Mouse (Mus musculus): Measurements from ENCODE around the gene Krt8. TPM values are rescaled to one million over a fixed set of nuclear protein-coding genes. Genes with fewer than 3 reads are reported as not detected.
"Not testable (repeated sequence)": the region's sequence is repeated elsewhere in the genome, so short reads cannot be mapped to it uniquely, and the experiment has no call there.

Gene Krt8
- polyA plus RNA-seq, 1 experiment from 2014 or later: 6.8 TPM

- no peak overlapping the region for H3K9ac ChIP-seq
- H3K27me3 ChIP-seq (replicated peaks): peaks cover 51% of the 10 kb centered on the region
- 42% methylated on average over 11 of the region's 11 CpGs for WGBS
- no peak overlapping the region for H3K4me2 ChIP-seq (replicated peaks)
- no peaks in the 10 kb centered on the region for H3K9me3 ChIP-seq
- H3K4me3 ChIP-seq: no peak overlapping the region
- ATAC-seq (ENCODE audit: low FRiP score, low read depth): no peak
- peaks cover 21% of the 10 kb centered on the region for H3K4me1 ChIP-seq
- no peak overlapping the region for H3K27ac ChIP-seq
- no peaks in the 10 kb centered on the region for H3K36me3 ChIP-seq
Observed at GRCm38 (mm10) chr15:102006317-102006716, 2.0 kb upstream of the Krt8 start.

- no peak overlapping the region for H3K27ac ChIP-seq
- no peaks in the 10 kb centered on the region for H3K36me3 ChIP-seq
- H3K4me2 ChIP-seq (replicated peaks): no peak overlapping the region
- H3K4me1 ChIP-seq: peaks cover 21% of the 10 kb centered on the region
- H3K9ac ChIP-seq: no peak overlapping the region
- WGBS: 45% methylated on average over 4 of the region's 4 CpGs
- H3K9me3 ChIP-seq: no peaks in the 10 kb centered on the region
- ATAC-seq (ENCODE audit: low FRiP score, low read depth): no peak
- H3K4me3 ChIP-seq: no peak overlapping the region
- peaks cover 51% of the 10 kb centered on the region for H3K27me3 ChIP-seq (replicated peaks)
Observed at GRCm38 (mm10) chr15:102005290-102005689, 1.0 kb upstream of the Krt8 start.

DNA sequence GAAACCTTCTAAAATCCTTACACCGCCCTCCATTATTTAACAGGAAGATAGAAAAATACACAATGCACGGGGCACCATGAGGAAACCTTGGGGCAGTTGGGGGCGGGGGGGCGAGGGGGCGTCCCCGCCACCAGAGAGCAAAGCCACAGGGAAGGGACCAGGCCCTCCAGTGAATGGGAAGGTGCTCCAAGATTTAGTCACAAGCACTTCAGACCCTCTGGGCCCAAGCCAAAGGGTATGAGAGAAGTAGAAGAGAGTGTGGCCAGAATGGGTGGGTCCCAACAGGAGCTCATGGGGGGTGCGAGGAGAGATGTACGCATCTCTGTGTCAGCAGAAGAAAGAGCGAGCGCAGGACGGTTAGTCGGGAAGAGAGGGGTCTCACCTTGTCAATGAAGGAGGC, 766 bp downstream of the Krt8 start:
- Histone ChIP-seq H3K36me3 (no peaks in the 10 kb centered on the region), H3K27me3 (replicated peaks) (peaks cover 55% of the 10 kb centered on the region), H3K4me3 (no peak overlapping the region), H3K9me3 (no peaks in the 10 kb centered on the region), H3K9ac (no peak overlapping the region), H3K4me2 (replicated peaks) (peak overlapping the region; percentile 56), H3K4me1 (peaks cover 21% of the 10 kb centered on the region), H3K27ac (no peak overlapping the region)
- WGBS: 13% methylated on average over 12 of the region's 12 CpGs
- ATAC-seq (ENCODE audit: low FRiP score, low read depth): no peak

GRCm38 (mm10) chr15:102002646-102003488, 1.4 kb downstream of the Krt8 start:
- 0 out of 2 replicates have a peak overlapping the region, but pooled peaks have one; percentile 21 for H3K9ac ChIP-seq
- H3K36me3 ChIP-seq: no peaks in the 10 kb centered on the region
- no peak overlapping the region for H3K27ac ChIP-seq
- H3K4me3 ChIP-seq: peak overlapping the region; percentile 23
- peak overlapping the region; percentile 56 for H3K4me2 ChIP-seq (replicated peaks)
- H3K27me3 ChIP-seq (replicated peaks): peaks cover 55% of the 10 kb centered on the region
- no peaks in the 10 kb centered on the region for H3K9me3 ChIP-seq
- H3K4me1 ChIP-seq: peaks cover 19% of the 10 kb centered on the region
- peak; percentile 49; the same call in 1 of the 2 replicates for ATAC-seq (ENCODE audit: low FRiP score, low read depth)
- 3% methylated on average over 34 of the region's 34 CpGs for WGBS

DNA sequence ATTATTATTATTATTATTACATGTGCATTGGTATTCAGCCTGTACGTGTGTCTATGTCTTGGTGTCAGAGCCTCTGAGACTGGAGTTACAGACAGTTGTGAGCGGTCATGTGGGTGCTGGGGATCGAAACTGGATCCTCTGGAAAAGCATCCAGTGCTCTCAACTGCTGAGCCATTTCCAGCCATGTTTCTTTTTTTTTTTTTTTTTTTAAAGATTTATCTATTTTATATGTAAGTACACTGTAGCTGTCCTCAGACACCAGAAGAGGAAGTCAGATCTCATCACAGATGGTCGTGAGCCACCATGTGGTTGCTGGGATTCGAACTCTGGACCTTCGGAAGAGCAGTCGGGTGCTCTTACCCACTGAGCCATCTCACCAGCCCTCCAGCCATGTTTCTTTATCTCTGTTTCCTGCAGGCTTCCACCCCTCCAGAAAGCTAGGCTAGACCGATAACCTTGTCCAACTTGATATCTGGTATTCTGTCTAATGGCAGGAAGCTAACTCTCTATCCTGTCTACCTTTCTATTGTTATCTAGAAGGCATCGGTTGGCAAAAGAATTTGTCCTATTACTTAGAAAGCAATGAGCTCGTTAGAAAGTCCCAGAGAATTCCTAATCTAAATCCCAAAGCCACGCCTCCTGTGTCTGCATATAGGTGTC, 4.5 kb downstream of the Krt8 start:
- H3K36me3 ChIP-seq: no peaks in the 10 kb centered on the region
- no peak overlapping the region for H3K27ac ChIP-seq
- no peaks in the 10 kb centered on the region; the same call in 1 of the 2 replicates for H3K9me3 ChIP-seq
- peaks cover 10% of the 10 kb centered on the region for H3K4me1 ChIP-seq
- 90% methylated on average over 11 of the region's 11 CpGs for WGBS
- no peak for ATAC-seq (ENCODE audit: low FRiP score, low read depth)
- no peak overlapping the region for H3K4me2 ChIP-seq (replicated peaks)
- H3K4me3 ChIP-seq: no peak overlapping the region
- no peak overlapping the region for H3K9ac ChIP-seq
- H3K27me3 ChIP-seq (replicated peaks): peaks cover 42% of the 10 kb centered on the region

DNA sequence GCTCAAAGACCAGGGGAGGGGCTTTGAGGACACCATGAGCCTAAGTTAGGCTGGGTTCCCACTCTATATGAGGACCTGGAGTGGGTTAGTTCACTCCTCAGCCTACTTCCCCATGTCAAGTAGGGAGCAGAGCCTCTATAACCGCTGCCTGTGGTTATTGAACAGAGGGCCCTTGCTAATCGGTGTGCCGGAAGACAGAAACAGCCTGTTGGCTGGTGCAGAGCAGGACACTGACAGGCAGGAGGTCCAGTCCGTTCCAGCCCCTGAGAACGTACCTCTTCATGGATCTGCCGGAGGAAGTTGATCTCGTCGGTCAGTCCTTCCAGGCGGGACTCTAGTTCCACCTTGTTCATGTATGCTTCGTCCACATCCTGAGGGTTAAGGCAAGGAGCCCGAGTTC, 5.1 kb downstream of the Krt8 start:
- Histone ChIP-seq H3K9me3 (no peaks in the 10 kb centered on the region; the same call in 1 of the 2 replicates), H3K27me3 (replicated peaks) (peaks cover 35% of the 10 kb centered on the region), H3K27ac (no peak overlapping the region), H3K4me2 (replicated peaks) (no peak overlapping the region), H3K4me1 (peaks cover 10% of the 10 kb centered on the region), H3K9ac (no peak overlapping the region), H3K4me3 (no peak overlapping the region), H3K36me3 (no peaks in the 10 kb centered on the region)
- no peak for ATAC-seq (ENCODE audit: low FRiP score, low read depth)
- 90% methylated on average over 11 of the region's 11 CpGs for WGBS

DNA sequence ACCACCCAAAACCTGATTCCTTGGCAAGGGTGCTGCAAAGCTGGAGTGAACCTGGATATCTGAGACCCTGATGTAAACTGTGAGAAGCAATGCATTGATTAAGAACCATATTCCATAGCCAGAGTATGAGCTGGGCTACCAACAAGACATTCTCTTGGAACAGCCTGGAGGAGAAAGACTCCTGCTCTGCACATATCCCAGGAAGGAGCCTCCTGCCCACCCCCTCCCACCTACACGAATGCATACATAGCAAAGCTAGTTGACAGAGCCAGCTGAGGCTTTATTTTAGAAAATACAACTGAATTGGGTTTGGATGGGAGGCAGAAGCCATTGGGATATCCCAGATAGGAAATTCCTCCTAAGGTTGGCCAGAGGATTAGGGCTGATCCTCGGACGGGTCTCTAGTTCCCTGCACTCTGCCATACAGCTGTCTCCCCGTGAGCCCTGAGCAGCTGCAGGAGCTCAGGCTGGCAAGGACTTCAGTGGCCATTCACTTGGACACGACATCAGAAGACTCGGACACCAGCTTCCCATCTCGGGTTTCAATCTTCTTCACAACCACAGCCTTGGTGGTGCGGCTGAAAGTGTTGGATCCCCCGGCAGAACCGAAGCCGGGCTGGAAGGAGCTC, 7.7 kb downstream of the Krt8 start:
- H3K9me3 ChIP-seq; H3K4me1 ChIP-seq; H3K4me2 ChIP-seq (replicated peaks); ATAC-seq (ENCODE audit: low FRiP score, low read depth); H3K4me3 ChIP-seq; H3K36me3 ChIP-seq; H3K27ac ChIP-seq; H3K9ac ChIP-seq: not testable (repeated sequence)
- peaks cover 20% of the 10 kb centered on the region for H3K27me3 ChIP-seq (replicated peaks)
- WGBS: 88% methylated on average over 11 of the region's 11 CpGs

- Histone ChIP-seq H3K9ac (no peak overlapping the region), H3K36me3 (no peaks in the 10 kb centered on the region), H3K9me3 (no peaks in the 10 kb centered on the region; the same call in 1 of the 2 replicates), H3K4me3 (no peak overlapping the region), H3K4me2 (replicated peaks) (no peak overlapping the region), H3K27ac (no peak overlapping the region), H3K4me1 (no peaks in the 10 kb centered on the region), H3K27me3 (replicated peaks) (peaks cover 24% of the 10 kb centered on the region)
- no peak for ATAC-seq (ENCODE audit: low FRiP score, low read depth)
- WGBS: 85% methylated on average over 4 of the region's 4 CpGs
Observed at GRCm38 (mm10) chr15:101995484-101996236, 8.6 kb downstream of the Krt8 start.

GRCm38 (mm10) chr15:101994365-101994764, 9.9 kb downstream of the Krt8 start:
- no peak for ATAC-seq (ENCODE audit: low FRiP score, low read depth)
- Histone ChIP-seq H3K9ac (no peak overlapping the region), H3K4me2 (replicated peaks) (no peak overlapping the region), H3K27ac (no peak overlapping the region), H3K4me3 (no peak overlapping the region), H3K9me3 (no peaks in the 10 kb centered on the region; the same call in 1 of the 2 replicates), H3K4me1 (no peaks in the 10 kb centered on the region), H3K36me3 (no peaks in the 10 kb centered on the region), H3K27me3 (replicated peaks) (peaks cover 24% of the 10 kb centered on the region)
- 94% methylated on average over 6 of the region's 6 CpGs for WGBS

GRCm38 (mm10) chr15:101990946-101991345, 13.3 kb downstream of the Krt8 start:
- Histone ChIP-seq H3K4me1 (no peaks in the 10 kb centered on the region), H3K27ac (no peak overlapping the region), H3K27me3 (replicated peaks) (peaks cover 13% of the 10 kb centered on the region; the same call in 1 of the 2 replicates), H3K4me2 (replicated peaks) (no peak overlapping the region), H3K4me3 (no peak overlapping the region), H3K9ac (no peak overlapping the region), H3K36me3 (no peaks in the 10 kb centered on the region), H3K9me3 (no peaks in the 10 kb centered on the region; the same call in 1 of the 2 replicates)
- ATAC-seq (ENCODE audit: low FRiP score, low read depth): no peak
- 90% methylated on average over 6 of the region's 6 CpGs for WGBS

GRCm38 (mm10) chr15:101988714-101989113, 15.6 kb downstream of the Krt8 start:
- H3K27me3 ChIP-seq (replicated peaks): peaks cover 13% of the 10 kb centered on the region; the same call in 1 of the 2 replicates
- H3K9ac ChIP-seq: no peak overlapping the region
- ATAC-seq (ENCODE audit: low FRiP score, low read depth): no peak
- 65% methylated on average over 8 of the region's 8 CpGs for WGBS
- no peaks in the 10 kb centered on the region for H3K36me3 ChIP-seq
- H3K4me1 ChIP-seq: peaks cover 3% of the 10 kb centered on the region; the same call in 1 of the 2 replicates
- no peak overlapping the region for H3K4me2 ChIP-seq (replicated peaks)
- H3K9me3 ChIP-seq: no peaks in the 10 kb centered on the region
- no peak overlapping the region for H3K27ac ChIP-seq
- H3K4me3 ChIP-seq: no peak overlapping the region

Measured in neural tube, embryonic 12.5 days (tissue).